Mouse (Mus musculus) neural tube, embryonic 14.5 days (tissue): ENCODE results near the gene Clybl. TPM values are rescaled to one million over a fixed set of nuclear protein-coding genes. Genes with fewer than 3 reads are reported as not detected.

Experiments used
- ATAC-seq: fragments of 200-750 bp; cut with Nextera tagmentation; 2 replicates; pipeline ENCODE4 v1.8.0; 2017; ENCODE audit warnings: low read depth, mild to moderate bottlenecking, moderate TSS enrichment, moderate library complexity
- H3K27ac ChIP-seq: fragments of 300-500 bp; sonication (generic); 2 replicates; pipeline ENCODE4 v1.5.1; 2014; ENCODE audit warnings: low read depth, mild to moderate bottlenecking, control low read depth, low read length, moderate library complexity, mixed read lengths
- H3K27me3 ChIP-seq: fragments of 300-500 bp; sonication (generic); 2 replicates; pipeline ENCODE4 v1.6.1; 2014; ENCODE audit warnings: low read length; ENCODE audit not compliant: control insufficient read depth, insufficient read depth
- H3K36me3 ChIP-seq: fragments of 300-500 bp; sonication (generic); 2 replicates; pipeline ENCODE4 v1.6.1; 2014; ENCODE audit warnings: low read length, mixed read lengths; ENCODE audit not compliant: control insufficient read depth, insufficient read depth
- H3K4me1 ChIP-seq: fragments of 300-500 bp; sonication (generic); 2 replicates; pipeline ENCODE4 v1.6.1; 2014; ENCODE audit warnings: low read length; ENCODE audit not compliant: control insufficient read depth, insufficient read depth
- H3K4me2 ChIP-seq: fragments of 300-500 bp; sonication (generic); 2 replicates; pipeline ENCODE4 v1.6.1; 2014; ENCODE audit warnings: mild to moderate bottlenecking, low read depth, low read length, control low read depth
- H3K4me3 ChIP-seq: fragments of 300-500 bp; sonication (generic); 2 replicates; pipeline ENCODE4 v1.5.1; 2014; ENCODE audit warnings: low read depth, low read length, control low read depth, mixed read lengths
- H3K9ac ChIP-seq: fragments of 300-500 bp; sonication (generic); replicated peaks from 2 replicates; pipeline ENCODE4 v1.6.1; 2014; ENCODE audit warnings: low read depth, mild to moderate bottlenecking, control low read depth, low read length, mixed read lengths
- H3K9me3 ChIP-seq: fragments of 300-500 bp; sonication (generic); 2 replicates; pipeline ENCODE4 v1.6.1; 2016; ENCODE audit warnings: low read length; ENCODE audit not compliant: control insufficient read depth
- WGBS: fragments of 180-500 bp; shearing (Covaris S2); extraction: QIAGEN DNeasy Blood & Tissue Kit; methylation state at CpG from one replicate; pipeline ENCODE4 v1.1.7; 2014; 5-methylcytosine and 5-hydroxymethylcytosine counted together
- polyA plus RNA-seq: library from polyadenylated mRNA; unstranded; fragments of >200 nt; fragmentation: Nextera tagmentation; extraction: Ambion mirVana; gene quantifications from 2 replicates; pipeline ENCODE4 v1.2.1, GENCODE M21; 2014

Clybl gene
- polyA plus RNA-seq, 1 experiment from 2014 or later: 9.1 TPM

DNA sequence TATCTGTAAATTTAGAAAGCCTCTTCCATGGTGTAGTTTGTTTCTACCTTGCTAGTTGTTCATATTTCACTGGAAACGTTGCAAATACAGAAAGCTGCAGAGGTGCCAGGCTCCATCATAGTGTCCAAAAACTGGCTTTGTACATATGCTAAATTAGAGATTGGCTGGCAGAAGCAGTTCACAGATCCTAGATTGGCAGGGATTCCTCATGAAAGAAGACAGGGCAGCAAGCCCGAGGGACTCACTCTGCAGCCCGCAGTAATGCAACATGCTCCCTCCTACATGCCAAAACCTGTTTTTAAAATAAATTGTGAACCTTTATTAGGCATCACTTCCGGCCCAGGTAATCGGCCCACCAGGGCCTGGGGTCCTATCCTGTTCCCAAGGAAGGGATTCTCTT lies 167.8 kb downstream of the Clybl start:
- no peak for ATAC-seq
- Histone ChIP-seq H3K27me3 (no peaks in the 10 kb centered on the region), H3K4me2 (no peak overlapping the region), H3K9ac (no peak overlapping the region), H3K27ac (no peak overlapping the region), H3K36me3 (no peaks in the 10 kb centered on the region), H3K4me3 (no peak overlapping the region), H3K9me3 (no peaks in the 10 kb centered on the region), H3K4me1 (no peaks in the 10 kb centered on the region)
- 85% methylated on average over 5 of the region's 5 CpGs for WGBS

DNA sequence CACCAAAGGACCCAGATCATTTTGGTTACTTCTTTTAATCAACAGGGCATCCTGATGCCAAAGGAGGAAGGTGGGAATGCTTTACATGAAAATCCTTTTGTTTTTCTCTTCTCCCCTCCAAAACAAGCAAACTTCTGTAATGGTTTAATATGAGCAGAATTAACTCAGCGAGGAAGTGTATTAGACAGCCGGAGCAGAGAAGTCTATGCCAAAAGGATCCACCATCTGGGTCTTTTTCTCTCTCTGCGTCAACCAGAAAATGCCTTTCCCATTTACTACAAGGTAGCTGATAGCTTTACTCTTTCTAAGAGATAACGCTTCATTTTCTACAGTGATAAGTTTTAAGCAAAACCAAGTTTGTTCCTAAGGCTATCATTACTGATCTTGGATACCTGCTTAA lies 168.3 kb downstream of the Clybl start:
- H3K9me3 ChIP-seq: no peaks in the 10 kb centered on the region
- H3K27me3 ChIP-seq: no peaks in the 10 kb centered on the region
- H3K4me2 ChIP-seq: no peak overlapping the region
- no peak overlapping the region for H3K4me3 ChIP-seq
- no peak overlapping the region for H3K27ac ChIP-seq
- no peak overlapping the region for H3K9ac ChIP-seq
- no peak for ATAC-seq
- 88% methylated on average over 4 of the region's 4 CpGs for WGBS
- no peaks in the 10 kb centered on the region for H3K4me1 ChIP-seq
- H3K36me3 ChIP-seq: no peaks in the 10 kb centered on the region

DNA sequence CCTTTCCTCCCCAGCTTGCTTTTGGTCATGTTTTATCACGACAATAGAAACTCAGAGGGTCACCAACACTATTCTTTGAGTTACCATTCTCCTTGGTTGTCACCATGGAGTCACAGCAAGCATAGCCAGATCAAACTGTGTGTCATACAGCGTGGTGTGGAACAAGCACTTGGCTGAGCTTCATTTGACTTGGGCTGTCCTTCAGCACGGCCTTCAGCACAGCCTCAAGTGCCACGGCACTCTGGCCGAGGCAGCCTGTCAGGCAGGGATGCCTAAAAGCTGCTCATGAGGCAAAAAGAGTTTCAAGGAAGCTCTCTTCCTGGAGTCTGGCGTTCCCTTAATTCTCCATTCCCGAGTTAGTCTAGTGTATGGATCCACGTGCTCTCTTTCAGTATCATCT lies 169.3 kb downstream of the Clybl start:
- no peak overlapping the region for H3K4me3 ChIP-seq
- no peaks in the 10 kb centered on the region for H3K36me3 ChIP-seq
- H3K4me1 ChIP-seq: no peaks in the 10 kb centered on the region
- no peak overlapping the region for H3K9ac ChIP-seq
- H3K27ac ChIP-seq: no peak overlapping the region
- 89% methylated on average over 8 of the region's 8 CpGs for WGBS
- H3K9me3 ChIP-seq: no peaks in the 10 kb centered on the region
- H3K4me2 ChIP-seq: no peak overlapping the region
- no peaks in the 10 kb centered on the region for H3K27me3 ChIP-seq
- ATAC-seq: no peak

DNA sequence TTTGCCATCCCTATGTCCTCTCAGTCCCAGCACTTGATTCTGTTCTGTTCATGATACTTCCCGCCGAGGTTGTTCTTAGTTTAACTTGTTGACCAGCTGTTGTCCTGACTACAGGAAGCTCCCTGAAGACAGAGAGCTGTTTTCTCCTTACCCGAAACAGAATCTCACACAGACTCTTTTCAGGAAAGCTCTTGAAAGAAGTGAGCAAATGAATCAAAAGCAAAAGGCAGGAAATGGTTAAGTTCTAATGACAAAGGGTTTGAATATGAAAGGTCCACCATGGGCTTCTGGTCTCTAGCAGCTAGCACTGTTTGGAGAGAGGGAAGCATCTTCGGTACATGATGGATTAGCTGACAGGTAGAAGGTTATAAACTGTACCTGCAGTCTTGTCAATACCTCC lies 175.8 kb downstream of the Clybl start:
- no peaks in the 10 kb centered on the region for H3K4me1 ChIP-seq
- no peak overlapping the region for H3K9ac ChIP-seq
- no peaks in the 10 kb centered on the region for H3K9me3 ChIP-seq
- no peak overlapping the region for H3K4me2 ChIP-seq
- H3K36me3 ChIP-seq: no peaks in the 10 kb centered on the region
- no peak for ATAC-seq
- no peaks in the 10 kb centered on the region for H3K27me3 ChIP-seq
- 87% methylated on average over 4 of the region's 4 CpGs for WGBS
- no peak overlapping the region for H3K27ac ChIP-seq
- H3K4me3 ChIP-seq: no peak overlapping the region

DNA sequence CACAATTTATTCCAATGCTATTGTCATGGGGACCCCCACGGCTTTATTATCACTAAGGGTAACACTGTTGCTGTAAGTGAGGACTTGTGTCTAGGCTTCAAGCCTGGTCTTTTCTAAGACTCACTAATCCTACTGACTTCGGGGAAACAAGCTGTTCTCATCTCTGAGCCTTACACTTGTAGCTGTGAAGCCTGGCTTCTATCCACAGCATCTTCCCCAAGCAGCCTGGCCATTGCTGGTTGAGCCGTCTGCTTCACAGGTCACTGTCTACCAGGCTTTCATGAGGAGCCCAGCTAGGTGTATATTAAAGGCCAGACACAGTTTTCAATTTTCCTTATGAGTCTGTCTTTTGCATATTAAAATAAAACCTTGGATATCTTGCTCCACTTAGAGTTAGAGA lies 177.1 kb downstream of the Clybl start:
- no peaks in the 10 kb centered on the region for H3K4me1 ChIP-seq
- ATAC-seq: no peak
- H3K36me3 ChIP-seq: no peaks in the 10 kb centered on the region
- WGBS: 86% methylated on average over 3 of the region's 3 CpGs
- no peak overlapping the region for H3K4me2 ChIP-seq
- no peak overlapping the region for H3K9ac ChIP-seq
- H3K9me3 ChIP-seq: no peaks in the 10 kb centered on the region
- no peaks in the 10 kb centered on the region for H3K27me3 ChIP-seq
- no peak overlapping the region for H3K27ac ChIP-seq
- H3K4me3 ChIP-seq: no peak overlapping the region

DNA sequence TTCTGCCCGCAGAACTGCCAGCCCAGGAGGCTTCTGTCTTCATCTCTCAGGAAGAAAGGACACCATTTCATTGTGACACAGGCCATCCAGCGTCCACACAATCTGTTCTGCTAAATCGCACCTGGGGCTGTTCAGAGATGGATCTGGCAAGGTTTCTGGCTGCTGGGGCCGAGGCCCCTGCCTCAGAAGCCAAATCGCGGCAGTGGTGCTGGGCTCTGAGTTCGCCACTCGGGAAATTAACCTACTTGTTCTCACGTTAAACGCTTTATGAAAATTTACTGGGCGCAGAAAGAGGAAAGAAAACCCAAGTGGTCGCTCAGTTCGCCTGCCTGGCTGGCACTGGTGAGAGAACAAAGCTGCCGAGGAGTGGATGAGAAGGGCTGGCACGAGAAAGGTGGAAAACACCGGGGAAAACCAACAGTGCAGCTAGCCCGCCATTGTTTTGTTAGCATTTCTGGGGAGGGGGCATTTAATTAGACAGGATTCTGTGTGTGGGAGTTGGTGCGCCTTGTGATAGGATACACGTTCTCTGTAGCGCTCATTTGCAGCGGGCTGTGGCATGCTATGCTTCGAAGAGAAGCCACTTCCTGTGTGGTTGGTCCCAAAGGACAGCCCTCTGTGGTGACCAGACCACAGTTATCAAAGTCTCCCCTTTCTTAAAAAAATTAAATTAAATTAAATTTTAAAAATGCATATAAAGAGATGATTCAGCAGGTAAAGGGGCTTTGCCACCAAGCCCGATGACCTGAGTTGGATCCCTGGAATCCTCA lies 177.8 kb downstream of the Clybl start:
- no peak overlapping the region for H3K9ac ChIP-seq
- no peak overlapping the region for H3K27ac ChIP-seq
- no peak overlapping the region for H3K4me3 ChIP-seq
- H3K27me3 ChIP-seq: no peaks in the 10 kb centered on the region
- H3K9me3 ChIP-seq: no peaks in the 10 kb centered on the region
- ATAC-seq: no peak
- 73% methylated on average over 23 of the region's 23 CpGs for WGBS
- no peaks in the 10 kb centered on the region for H3K36me3 ChIP-seq
- no peaks in the 10 kb centered on the region for H3K4me1 ChIP-seq
- no peak overlapping the region for H3K4me2 ChIP-seq

DNA sequence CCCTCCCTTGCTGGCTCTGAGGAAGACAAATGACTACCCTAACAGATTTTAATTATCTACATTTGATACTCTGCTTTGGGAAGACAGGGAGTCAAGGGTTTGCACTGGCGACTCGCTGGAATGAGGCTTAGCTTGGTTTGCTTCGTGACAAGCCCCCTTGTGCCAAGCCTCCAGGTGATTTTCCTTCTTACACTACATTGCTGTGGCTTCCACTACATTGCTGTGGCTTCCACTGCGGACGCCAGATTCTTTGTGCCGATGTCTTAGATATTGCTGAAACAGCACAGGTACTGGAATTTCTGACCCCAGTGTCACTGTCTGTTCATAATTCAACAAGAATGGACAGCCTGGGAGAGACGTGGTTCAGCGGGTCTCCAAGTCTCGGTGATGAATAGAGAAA lies 180.3 kb downstream of the Clybl start:
- Histone ChIP-seq H3K4me3 (no peak overlapping the region), H3K4me2 (no peak overlapping the region), H3K27me3 (no peaks in the 10 kb centered on the region), H3K27ac (no peak overlapping the region), H3K9ac (no peak overlapping the region), H3K36me3 (no peaks in the 10 kb centered on the region), H3K9me3 (no peaks in the 10 kb centered on the region), H3K4me1 (no peaks in the 10 kb centered on the region)
- WGBS: 84% methylated on average over 9 of the region's 9 CpGs
- no peak for ATAC-seq

DNA sequence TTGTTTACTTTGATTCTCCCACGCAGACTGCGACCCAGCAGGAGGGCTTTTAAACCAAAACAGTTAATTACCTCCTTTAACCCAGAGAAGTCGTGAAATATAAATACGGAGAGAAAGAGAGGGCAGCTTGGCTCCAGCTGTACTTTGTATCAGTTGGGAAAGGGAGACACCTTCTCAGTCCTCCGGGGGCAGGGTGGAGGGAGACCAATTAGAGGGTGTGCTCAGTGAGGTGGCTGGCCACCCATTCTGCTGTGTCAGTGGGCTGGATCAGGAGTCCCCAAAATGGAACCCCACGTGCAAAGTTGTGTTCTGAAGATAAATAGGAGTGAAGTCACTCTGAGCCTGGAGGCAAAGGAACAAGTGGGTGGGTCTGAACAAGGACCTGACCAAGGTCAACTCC lies 181.7 kb downstream of the Clybl start:
- no peaks in the 10 kb centered on the region for H3K27me3 ChIP-seq
- no peaks in the 10 kb centered on the region for H3K36me3 ChIP-seq
- no peak for ATAC-seq
- H3K9me3 ChIP-seq: no peaks in the 10 kb centered on the region
- no peak overlapping the region for H3K27ac ChIP-seq
- H3K9ac ChIP-seq: no peak overlapping the region
- WGBS: 25% methylated on average over 6 of the region's 6 CpGs
- H3K4me3 ChIP-seq: no peak overlapping the region
- H3K4me2 ChIP-seq: no peak overlapping the region
- H3K4me1 ChIP-seq: no peaks in the 10 kb centered on the region

DNA sequence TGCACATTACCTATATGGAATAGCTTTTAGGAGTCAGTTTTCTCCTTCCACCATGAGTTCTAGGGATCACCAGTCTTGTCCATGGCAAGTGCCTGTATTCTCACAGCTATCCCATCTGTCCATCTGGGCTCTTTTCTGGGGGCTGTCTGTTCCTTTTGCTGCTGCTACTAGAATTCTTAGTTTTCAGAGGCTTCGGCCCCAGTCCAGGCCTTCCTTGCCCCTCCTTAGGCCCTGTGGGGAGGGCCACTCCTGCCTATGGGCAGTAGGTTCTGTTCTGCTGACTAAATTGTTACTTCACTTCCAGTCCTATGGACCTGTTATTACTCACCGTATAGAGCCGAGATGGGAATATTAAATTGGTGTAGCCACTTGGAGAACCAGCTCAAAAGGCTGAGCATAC lies 182.5 kb downstream of the Clybl start:
- 96% methylated on average over 3 of the region's 3 CpGs for WGBS
- no peak for ATAC-seq

More for the DNA sequence above, 182.5 kb downstream of the Clybl start:
- Histone ChIP-seq H3K36me3 (no peaks in the 10 kb centered on the region), H3K9ac (no peak overlapping the region), H3K4me2 (no peak overlapping the region), H3K9me3 (no peaks in the 10 kb centered on the region), H3K4me1 (no peaks in the 10 kb centered on the region), H3K27me3 (no peaks in the 10 kb centered on the region), H3K27ac (no peak overlapping the region), H3K4me3 (no peak overlapping the region)
